Mouse (Mus musculus): ENCODE data around the gene Ppp2r5b. TPM values are rescaled to one million over a fixed set of nuclear protein-coding genes. Genes with fewer than 3 reads are reported as not detected.

Gene Ppp2r5b
- polyA plus RNA-seq, 1 experiment from 2014 or later = 19.3 TPM

DNA sequence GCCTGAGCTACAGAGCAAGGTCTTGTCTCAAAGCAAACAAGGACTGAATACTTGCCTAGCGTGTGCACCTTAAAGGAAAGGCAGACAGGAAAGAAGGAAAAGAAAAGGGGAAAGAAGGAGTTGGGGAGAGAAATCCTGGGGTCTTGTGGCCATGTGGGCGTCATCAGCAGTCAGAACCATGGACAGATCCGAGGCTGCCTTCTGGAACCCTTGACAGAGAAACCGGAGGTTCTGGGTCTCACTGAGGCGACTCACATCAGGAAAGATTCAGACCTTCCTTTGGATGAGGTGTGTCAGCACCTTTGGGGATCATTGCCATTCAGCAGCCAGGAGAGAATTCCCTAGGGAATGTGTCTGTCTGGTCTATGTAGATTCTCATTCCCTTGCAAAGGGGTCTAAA, 54.0 kb downstream of the Ppp2r5b start:
- Histone ChIP-seq H3K27ac (ENCODE audit: low read depth) (no peak overlapping the region), H3K4me3 (ENCODE audit: low read depth, low read length) (no peak overlapping the region), H3K27me3 (ENCODE audit: insufficient read depth, low read length) (no peaks in the 10 kb centered on the region), H3K9ac (no peak overlapping the region), H3K36me3 (ENCODE audit: insufficient read depth) (no peaks in the 10 kb centered on the region), H3K9me3 (ENCODE audit: low read depth, low read length) (no peaks in the 10 kb centered on the region), H3K4me1 (ENCODE audit: insufficient read depth) (no peaks in the 10 kb centered on the region), H3K4me2 (no peak overlapping the region)
- no peak for ATAC-seq (ENCODE audit: insufficient read depth)
- TF ChIP-seq CTCF (IDR thresholded peaks at IDR 0.05; ENCODE audit: low read depth) = no peak
- DNase-seq = peak; percentile 78
- 10% methylated on average over 5 of the region's 5 CpGs for WGBS

- Histone ChIP-seq H3K4me2 (no peak overlapping the region), H3K27ac (ENCODE audit: low read depth) (no peak overlapping the region), H3K36me3 (ENCODE audit: insufficient read depth) (no peaks in the 10 kb centered on the region), H3K27me3 (ENCODE audit: insufficient read depth, low read length) (no peaks in the 10 kb centered on the region), H3K4me1 (ENCODE audit: insufficient read depth) (no peaks in the 10 kb centered on the region), H3K9me3 (ENCODE audit: low read depth, low read length) (no peaks in the 10 kb centered on the region), H3K4me3 (ENCODE audit: low read depth, low read length) (no peak overlapping the region), H3K9ac (no peak overlapping the region)
- TF ChIP-seq CTCF (IDR thresholded peaks at IDR 0.05; ENCODE audit: low read depth) = no peak
- ATAC-seq (ENCODE audit: insufficient read depth) (no peak), DNase-seq (no peak)
- WGBS = 88% methylated on average over 6 of the region's 6 CpGs
These were observed 56.9 kb downstream of the Ppp2r5b start for GRCm38 (mm10) chr19:6178775-6179174.

MicroRNAs within 50 kb of the gene (microRNA counts, 519-probe panel; counts per million panel counts)
- microRNA mmu-miR-192 = 2,277 counts per million, percentile 34 among the panel's probes with 10 or more counts

Small RNA genes lying within 50 kb of the gene (microRNA-seq; reads per million reads assigned to microRNA genes)
- gene Mir192 (ENCODE audit: borderline number of aligned reads) = 99.3 reads per million, percentile 48 among the genes with 10 or more reads in this experiment
- gene Mir194-2 (ENCODE audit: borderline number of aligned reads) = 71.3 reads per million, percentile 45 among the genes with 10 or more reads in this experiment

Other genes with a start within 250 kb of the Ppp2r5b start
- not detected in 2 replicates for gene Slc22a20, start 249.7 kb downstream of the Ppp2r5b start, polyA plus RNA-seq (2014; fragmentation: Nextera tagmentation; extraction: Ambion mirVana)
- gene Capn1, start 220.0 kb downstream of the Ppp2r5b start, polyA plus RNA-seq (2014; fragmentation: Nextera tagmentation; extraction: Ambion mirVana) = 9.6 and 11.3 TPM in 2 replicates
- gene Syvn1, start 189.3 kb downstream of the Ppp2r5b start, polyA plus RNA-seq (2014; fragmentation: Nextera tagmentation; extraction: Ambion mirVana) = 30.0 and 34.3 TPM in 2 replicates
- 78.8 and 80.2 TPM in 2 replicates for gene Mrpl49, start 178.1 kb downstream of the Ppp2r5b start, polyA plus RNA-seq (2014; fragmentation: Nextera tagmentation; extraction: Ambion mirVana)
- 825 and 884 TPM in 2 replicates for gene Fau, start 178.0 kb downstream of the Ppp2r5b start, polyA plus RNA-seq (2014; fragmentation: Nextera tagmentation; extraction: Ambion mirVana)
- 33.8 and 34.3 TPM in 2 replicates for gene Znhit2, start 174.7 kb downstream of the Ppp2r5b start, polyA plus RNA-seq (2014; fragmentation: Nextera tagmentation; extraction: Ambion mirVana)
- gene Tm7sf2, start 167.5 kb downstream of the Ppp2r5b start, polyA plus RNA-seq (2014; fragmentation: Nextera tagmentation; extraction: Ambion mirVana) = 11.3 and 14.9 TPM in 2 replicates
- 63.2 and 63.5 TPM in 2 replicates for gene Vps51, start 158.6 kb downstream of the Ppp2r5b start, polyA plus RNA-seq (2014; fragmentation: Nextera tagmentation; extraction: Ambion mirVana)
- not detected in 2 replicates for gene Tmem262, start 155.8 kb downstream of the Ppp2r5b start, polyA plus RNA-seq (2014; fragmentation: Nextera tagmentation; extraction: Ambion mirVana)
- 1.0 and 1.6 TPM in 2 replicates for gene Gm28374, start 153.6 kb downstream of the Ppp2r5b start, polyA plus RNA-seq (2014; fragmentation: Nextera tagmentation; extraction: Ambion mirVana)
- gene Zfpl1, start 150.9 kb downstream of the Ppp2r5b start, polyA plus RNA-seq (2014; fragmentation: Nextera tagmentation; extraction: Ambion mirVana) = 68.8 and 72.3 TPM in 2 replicates
- 49.0 and 52.7 TPM in 2 replicates for gene Cdca5, start 150.9 kb downstream of the Ppp2r5b start, polyA plus RNA-seq (2014; fragmentation: Nextera tagmentation; extraction: Ambion mirVana)
- 0.68 TPM in 1 of 2 replicates, not detected in the other for gene AC131692.1, start 141.5 kb downstream of the Ppp2r5b start, polyA plus RNA-seq (2014; fragmentation: Nextera tagmentation; extraction: Ambion mirVana)
- 0.51 and 0.57 TPM in 2 replicates for gene Naaladl1, start 130.1 kb downstream of the Ppp2r5b start, polyA plus RNA-seq (2014; fragmentation: Nextera tagmentation; extraction: Ambion mirVana)
- 55.2 and 56.5 TPM in 2 replicates for gene Sac3d1, start 117.2 kb downstream of the Ppp2r5b start, polyA plus RNA-seq (2014; fragmentation: Nextera tagmentation; extraction: Ambion mirVana)
- 28.6 and 35.3 TPM in 2 replicates for gene Snx15, start 107.6 kb downstream of the Ppp2r5b start, polyA plus RNA-seq (2014; fragmentation: Nextera tagmentation; extraction: Ambion mirVana)
- 0.18 and 0.28 TPM in 2 replicates for gene Batf2, start 94.9 kb downstream of the Ppp2r5b start, polyA plus RNA-seq (2014; fragmentation: Nextera tagmentation; extraction: Ambion mirVana)
- 78.8 and 89.2 TPM in 2 replicates for gene Arl2, start 94.3 kb downstream of the Ppp2r5b start, polyA plus RNA-seq (2014; fragmentation: Nextera tagmentation; extraction: Ambion mirVana)
- not detected in 2 replicates for gene Majin, start 51.5 kb downstream of the Ppp2r5b start, polyA plus RNA-seq (2014; fragmentation: Nextera tagmentation; extraction: Ambion mirVana)
- 0.54 and 0.78 TPM in 2 replicates for gene Gpha2, start 9.5 kb downstream of the Ppp2r5b start, polyA plus RNA-seq (2014; fragmentation: Nextera tagmentation; extraction: Ambion mirVana)
- 11.9 and 13.0 TPM in 2 replicates for gene Atg2a, start 5.8 kb upstream of the Ppp2r5b start, polyA plus RNA-seq (2014; fragmentation: Nextera tagmentation; extraction: Ambion mirVana)
- 50.3 and 53.2 TPM in 2 replicates for gene Ehd1, start 40.9 kb upstream of the Ppp2r5b start, polyA plus RNA-seq (2014; fragmentation: Nextera tagmentation; extraction: Ambion mirVana)
- 0.82 and 1.2 TPM in 2 replicates for gene Cdc42bpg, start 70.6 kb upstream of the Ppp2r5b start, polyA plus RNA-seq (2014; fragmentation: Nextera tagmentation; extraction: Ambion mirVana)
- gene Men1, start 99.1 kb upstream of the Ppp2r5b start, polyA plus RNA-seq (2014; fragmentation: Nextera tagmentation; extraction: Ambion mirVana) = 60.3 and 68.6 TPM in 2 replicates
- 13.4 and 22.2 TPM in 2 replicates for gene Map4k2, start 105.3 kb upstream of the Ppp2r5b start, polyA plus RNA-seq (2014; fragmentation: Nextera tagmentation; extraction: Ambion mirVana)
- 177 and 200 TPM in 2 replicates for gene Sf1, start 127.8 kb upstream of the Ppp2r5b start, polyA plus RNA-seq (2014; fragmentation: Nextera tagmentation; extraction: Ambion mirVana)
- gene Pygm, start 148.5 kb upstream of the Ppp2r5b start, polyA plus RNA-seq (2014; fragmentation: Nextera tagmentation; extraction: Ambion mirVana) = 6.1 and 9.3 TPM in 2 replicates
- 34.8 and 35.1 TPM in 2 replicates for gene Rasgrp2, start 163.5 kb upstream of the Ppp2r5b start, polyA plus RNA-seq (2014; fragmentation: Nextera tagmentation; extraction: Ambion mirVana)
- gene Nrxn2, start 182.9 kb upstream of the Ppp2r5b start, polyA plus RNA-seq (2014; fragmentation: Nextera tagmentation; extraction: Ambion mirVana) = 0.47 and 1.1 TPM in 2 replicates